Mouse (Mus musculus) stomach, embryonic 14.5 days (tissue): ENCODE measurements around the gene Nlrp10. TPM values are rescaled to one million over a fixed set of nuclear protein-coding genes. Genes with fewer than 3 reads are reported as not detected.

ENCODE experiments used
- polyA plus RNA-seq: library from polyadenylated mRNA; unstranded; fragments of >200 nt; fragmentation: Nextera tagmentation; extraction: Ambion mirVana; gene quantifications from 2 replicates; pipeline ENCODE4 v1.2.1, GENCODE M21; 2014

Nlrp10 gene
- polyA plus RNA-seq, 1 experiment from 2014 or later = not detected

Other genes with a start within 250 kb of the Nlrp10 start
- not detected in 2 replicates for gene Olfr512, start 216.9 kb downstream of the Nlrp10 start, polyA plus RNA-seq
- gene Olfr513, start 179.2 kb downstream of the Nlrp10 start, polyA plus RNA-seq = not detected in 2 replicates
- not detected in 2 replicates for gene Olfr514, start 104.2 kb downstream of the Nlrp10 start, polyA plus RNA-seq
- not detected in 2 replicates for gene Olfr516, start 79.6 kb downstream of the Nlrp10 start, polyA plus RNA-seq
- gene Olfr517, start 57.8 kb downstream of the Nlrp10 start, polyA plus RNA-seq = not detected in 2 replicates
- gene Olfr518, start 45.2 kb downstream of the Nlrp10 start, polyA plus RNA-seq = not detected in 2 replicates
- not detected in 2 replicates for gene Olfr519, start 35.8 kb downstream of the Nlrp10 start, polyA plus RNA-seq
- gene Eif3f, start 4.2 kb upstream of the Nlrp10 start, polyA plus RNA-seq = 110 and 113 TPM in 2 replicates
- gene Tub, start 20.2 kb upstream of the Nlrp10 start, polyA plus RNA-seq = 4.7 and 4.9 TPM in 2 replicates
- 3.8 and 5.4 TPM in 2 replicates for gene Ric3, start 153.2 kb upstream of the Nlrp10 start, polyA plus RNA-seq
- gene Lmo1, start 245.0 kb upstream of the Nlrp10 start, polyA plus RNA-seq = 2.8 and 3.5 TPM in 2 replicates